In genomic region chr12:111907970-111908681, GRCm38 (mm10) we compare ENCODE assay signal across 8 mouse cellular contexts. TPM values are rescaled to one million over a fixed set of nuclear protein-coding genes. Genes with fewer than 3 reads are reported as not detected.
DNase-seq lines count a peak whose midpoint lies in the region; ATAC-seq lines count a peak whose summit lies in the region.

Ppp1r13b (minus strand) TSS chr12:111908110.

- H3K4me1 ChIP-seq in intestine, embryonic 14.5 days (replicated peaks; ENCODE audit: control insufficient read depth, insufficient read depth, low read length) = no peaks in the 10 kb centered on the region

- peak within 1 kb of the TSS; percentile 67 for H3K9ac ChIP-seq in intestine, embryonic 14.5 days (ENCODE audit: low read length)

- no peaks in the 10 kb centered on the region for H3K36me3 ChIP-seq in intestine, embryonic 14.5 days (ENCODE audit: control insufficient read depth, insufficient read depth, low read length)

- H3K9me3 ChIP-seq in intestine, embryonic 14.5 days (ENCODE audit: control insufficient read depth, low read length) = no peaks in the 10 kb centered on the region

- H3K27ac ChIP-seq in intestine, embryonic 14.5 days (ENCODE audit: low read depth) = peak within 1 kb of the TSS; percentile 65

- ATAC-seq in intestine, embryonic 14.5 days (replicated peaks; ENCODE audit: low FRiP score, low TSS enrichment, low read depth) = peak; percentile 91
- peak; percentile 86 for ATAC-seq in megakaryocyte progenitor cell, adult 5-6 weeks (replicated peaks; ENCODE audit: poor library complexity)

- intact Hi-C loops in gastrocnemius, postnatal 36 days (cut with DNase I) = no loop called here
- intact Hi-C loops in left cerebral cortex, postnatal 10 days (cut with DNase I) = loop anchor here (5.0 kb wide), 1 partner anchor 39 kb away; no protein-coding TSS in a partner anchor

- WGBS in intestine, embryonic 14.5 days = under 1% methylated on average over 79 of the region's 80 CpGs

- H3K4me2 ChIP-seq in intestine, embryonic 14.5 days (ENCODE audit: low read length) = peak within 1 kb of the TSS; percentile 91

- peak within 1 kb of the TSS; percentile 80 for H3K4me3 ChIP-seq in intestine, embryonic 14.5 days (ENCODE audit: low read depth, low read length)

- peak; percentile 96 for DNase-seq in adrenal gland, adult 2 months
- peak; percentile 95 for DNase-seq in embryo, embryonic 11 days
- DNase-seq in gastrocnemius, postnatal 36 days = peak; percentile 77 to 87
- DNase-seq in intestine, embryonic 14.5 days (ENCODE audit: low spot score) = peak; percentile 90
- peak; percentile 81 to 95 for DNase-seq in left cerebral cortex, postnatal 10 days (ENCODE audit: extremely low spot score in 1 of 2, low spot score in 2 of 2)
- peak; percentile 93 to 94 for DNase-seq in right cerebral cortex, postnatal 10 days (ENCODE audit: low spot score in 2 of 2)
- peak; percentile 93 for DNase-seq in urinary bladder, postnatal 14 days (ENCODE audit: low spot score)

- H3K27me3 ChIP-seq in intestine, embryonic 14.5 days (replicated peaks; ENCODE audit: control insufficient read depth, insufficient read depth, low read length) = no peaks in the 10 kb centered on the region

RNA-seq across cellular contexts. Expression of gene Ppp1r13b, which starts in this region (rescaled TPM):
- 10 to 100 TPM; 13.8 to 15.9 TPM for total RNA-seq in adrenal gland, adult 2 months (2021)
- 5.9 and 6.6 TPM in 2 replicates for polyA plus RNA-seq in adrenal gland, adult 2 months (2012; rRNA removed)
- 1 to 10 TPM; 7.2 to 7.5 TPM for total RNA-seq in gastrocnemius, postnatal 36 days (2021)
- 22.3 and 29.1 TPM in 2 replicates for polyA plus RNA-seq in intestine, embryonic 14.5 days (2014; fragmentation: Nextera tagmentation; extraction: Ambion mirVana)
- total RNA-seq in left cerebral cortex, postnatal 10 days (2021) = 10 to 100 TPM; 60.8 to 61.3 TPM
- 5.4 and 9.3 TPM in 2 replicates for total RNA-seq in megakaryocyte progenitor cell, adult 5-6 weeks (2015)
- total RNA-seq in megakaryocyte progenitor cell, adult 5-6 weeks (2017) = 3.7 and 7.5 TPM in 2 replicates

Comparison
In these comparisons a context has a peak if more than half of its experiments do, and no peak if none do; other contexts are left out.
1. Peak in every context shown above with its lines: DNase-seq, ATAC-seq, H3K4me3 ChIP-seq and H3K27ac ChIP-seq.